Mouse (Mus musculus): ENCODE measurements at regions not wholly inside any gene's neighbourhood (a gene's known extent, or its start where the extent isn't known, plus 50 kb on each side); places are given as distances from the start of the nearest gene placed in this dataset.
A peak's percentile ranks its signal among the peaks of the same experiment; 100 is the strongest.

DNA sequence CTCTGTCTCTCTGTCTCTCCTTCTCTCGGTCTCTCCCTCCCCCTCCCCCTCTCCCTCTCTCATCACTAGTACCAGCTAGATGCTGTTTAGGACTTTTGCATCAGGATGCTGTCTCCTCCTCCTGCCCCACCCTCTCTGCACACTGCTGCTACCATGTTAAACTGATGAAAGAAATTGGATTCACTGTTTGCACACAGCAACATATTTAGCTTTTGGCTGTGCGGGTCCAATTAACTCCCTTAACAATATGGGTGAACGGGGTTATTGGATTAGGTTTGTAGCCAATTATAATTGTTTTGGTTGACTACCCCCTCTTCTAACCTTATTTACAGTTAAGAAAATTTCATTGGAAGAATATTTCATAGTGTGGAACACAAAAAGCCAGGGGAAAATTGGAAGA, 424.0 kb upstream of the Sorcs1 start:
- DNase-seq (ENCODE audit: low read depth) = no peak

DNA sequence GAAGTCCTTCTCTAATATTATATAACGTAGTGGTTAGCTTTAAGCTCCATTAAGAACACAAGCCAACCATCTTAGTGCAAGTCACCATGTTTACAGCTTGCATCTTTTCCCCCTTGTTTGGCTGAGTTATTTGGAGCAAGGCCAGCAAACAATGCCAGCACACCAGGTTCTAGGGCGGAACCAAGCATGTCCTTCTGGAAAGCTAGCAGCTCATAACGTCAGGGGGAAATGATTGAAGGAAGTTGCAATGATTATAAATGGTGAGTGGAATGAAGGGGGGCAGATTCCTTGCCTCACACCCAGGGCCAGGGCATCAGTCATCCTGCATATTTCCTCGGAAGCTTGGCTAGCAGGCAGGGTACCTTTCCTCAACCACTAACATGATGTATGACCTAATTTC, 396.3 kb upstream of the Sorcs1 start:
- DNase-seq (ENCODE audit: low read depth) = no peak

DNA sequence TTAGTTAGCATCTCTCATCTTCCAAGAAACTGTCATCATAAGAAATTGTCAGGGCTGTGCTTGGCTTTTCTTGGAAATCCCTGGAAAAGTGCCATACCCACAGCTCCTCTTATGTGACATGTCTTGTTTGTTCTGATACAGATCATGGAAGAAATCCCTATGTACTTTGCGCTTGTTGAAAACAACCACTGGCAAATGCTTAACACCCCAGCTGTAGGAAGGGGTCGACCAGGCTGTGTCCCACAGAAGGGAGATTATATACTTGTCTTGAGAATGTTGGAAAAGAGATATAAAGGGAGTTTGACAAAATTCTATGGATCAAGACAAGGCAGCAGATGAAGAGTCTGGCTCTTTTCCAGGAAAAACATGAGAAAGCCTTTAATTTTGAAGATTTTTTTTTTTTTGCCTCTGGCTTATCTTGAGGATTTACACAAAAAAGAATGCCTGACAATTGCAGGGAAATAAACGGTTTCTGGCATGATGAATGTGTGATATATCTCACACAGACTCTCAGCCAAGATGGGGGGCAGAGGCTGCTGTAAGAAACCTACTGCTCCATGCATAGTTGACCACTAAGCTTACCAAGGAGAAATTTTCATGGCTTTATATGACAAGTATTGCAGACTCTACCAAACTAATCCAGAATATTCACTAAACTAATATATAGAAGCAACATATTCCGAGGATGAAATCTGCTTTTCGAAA, 381.7 kb upstream of the Sorcs1 start:
- DNase-seq (ENCODE audit: low read depth) = no peak

DNA sequence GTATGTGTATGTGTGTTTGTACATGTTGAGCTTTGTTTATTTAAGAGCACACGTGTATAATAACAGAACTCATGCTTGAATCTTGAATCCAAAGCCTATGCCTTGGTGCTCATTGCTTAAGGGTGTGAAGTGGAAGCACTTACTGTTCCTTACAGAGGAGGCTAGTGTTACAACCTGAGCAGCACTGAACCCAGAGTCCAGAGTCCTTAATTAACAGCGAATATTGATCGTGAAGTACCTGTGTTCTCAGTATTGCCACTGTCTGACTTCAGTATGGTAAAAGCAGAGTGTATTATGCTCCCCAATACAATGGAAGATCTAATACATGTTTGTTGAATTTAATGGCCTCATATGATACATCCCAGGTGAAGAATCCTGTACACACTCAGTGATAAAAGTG, 365.1 kb upstream of the Sorcs1 start:
- no peak for DNase-seq (ENCODE audit: low read depth)

DNA sequence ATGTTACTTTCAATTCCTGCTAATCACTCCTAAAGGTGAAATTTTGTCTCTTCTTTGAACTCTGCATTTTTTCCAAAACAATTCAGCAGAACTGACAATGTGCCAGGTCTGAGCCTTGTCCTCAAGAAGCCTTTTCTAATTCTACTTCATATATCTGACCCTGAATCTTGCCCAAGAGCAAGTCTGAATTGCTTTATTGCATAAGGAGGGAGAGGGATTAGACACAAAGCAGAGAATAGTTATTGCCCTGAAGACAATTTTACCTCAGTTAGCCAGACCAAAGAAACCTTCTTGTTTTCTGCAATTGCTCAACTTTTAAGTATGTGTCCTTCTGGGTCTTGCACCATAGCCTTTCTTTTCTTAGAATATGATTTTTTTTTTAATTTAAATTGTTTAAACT, 316.0 kb upstream of the Sorcs1 start:
- DNase-seq (ENCODE audit: low read depth) = no peak

DNA sequence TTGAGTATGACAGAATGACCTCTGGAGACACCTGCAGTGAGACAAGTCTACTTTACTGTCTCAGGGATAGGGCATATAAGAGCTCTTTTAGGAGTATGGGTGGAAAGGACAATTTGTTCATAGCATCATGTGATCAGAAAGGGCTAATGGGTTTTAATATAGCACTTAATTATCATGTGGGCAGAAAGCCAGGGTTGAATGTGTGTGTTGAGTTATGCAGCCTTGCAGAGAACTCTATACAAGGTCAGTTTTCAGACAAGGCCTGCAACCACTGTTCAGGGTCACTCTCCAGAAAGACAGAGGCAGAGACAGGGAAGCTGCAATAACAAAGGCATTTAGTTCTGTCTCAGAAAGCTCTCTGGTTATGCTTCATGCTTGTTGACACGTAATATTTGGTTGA, 292.6 kb upstream of the Sorcs1 start:
- no peak for DNase-seq (ENCODE audit: low read depth)

DNA sequence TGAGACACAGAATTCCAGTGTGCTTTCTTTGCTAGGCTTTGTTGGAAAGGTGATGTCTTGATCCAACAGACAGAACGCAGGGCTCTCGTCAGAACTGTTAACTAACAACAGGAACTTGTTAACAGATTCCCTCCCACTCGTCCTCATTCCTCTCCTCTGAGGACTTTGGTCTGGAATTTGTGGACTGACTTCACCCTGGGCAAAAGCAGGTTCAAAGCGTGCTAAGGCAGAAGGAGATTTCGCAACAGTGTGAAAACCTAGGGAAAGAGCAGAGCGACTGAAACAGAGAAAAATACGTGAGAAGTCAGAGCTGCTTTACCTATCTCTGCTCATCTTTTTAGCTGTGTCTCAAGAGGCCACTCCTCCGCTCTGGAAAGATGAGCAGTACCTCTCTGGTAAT, 283.5 kb upstream of the Sorcs1 start:
- DNase-seq (ENCODE audit: low read depth) = no peak

DNA sequence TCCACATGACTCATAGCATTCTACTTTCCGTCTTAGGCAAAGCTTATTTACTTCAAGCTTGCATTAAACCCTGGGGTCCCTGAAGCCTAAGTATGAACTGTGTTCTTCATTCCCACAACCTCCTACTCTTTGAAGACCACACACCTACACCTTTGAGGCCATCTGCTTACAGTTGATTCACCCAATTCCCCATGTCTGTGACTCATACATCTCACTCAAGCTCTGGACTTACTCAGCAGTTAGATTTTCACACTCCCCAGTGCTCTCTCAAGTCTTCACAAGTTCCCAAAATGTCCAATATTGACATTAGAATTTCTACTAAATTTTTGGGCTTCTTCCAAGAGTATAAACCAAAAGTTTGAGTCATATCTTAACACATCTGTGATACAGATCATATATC, 266.6 kb upstream of the Sorcs1 start:
- no peak for DNase-seq (ENCODE audit: low read depth)

DNA sequence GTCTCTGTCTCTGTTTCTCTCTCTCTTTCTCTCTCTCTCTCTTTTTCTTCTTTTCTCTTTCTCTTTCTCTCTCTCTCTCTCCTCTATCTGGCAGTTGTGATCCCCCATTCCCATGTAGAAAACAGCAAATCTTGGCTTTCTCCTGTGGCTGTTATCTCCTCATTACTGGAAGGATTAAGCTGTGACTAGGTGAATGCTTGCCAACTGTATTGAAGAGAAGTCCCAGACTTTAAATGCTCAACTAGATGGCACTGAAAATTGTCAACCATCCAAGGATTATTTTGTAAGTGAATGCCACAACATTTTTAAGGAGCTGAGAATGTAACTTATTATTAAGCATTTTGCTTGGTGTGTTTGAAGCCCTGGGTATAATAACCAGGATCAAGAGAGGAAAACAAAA, 233.2 kb upstream of the Sorcs1 start:
- no peak for DNase-seq (ENCODE audit: low read depth)

DNA sequence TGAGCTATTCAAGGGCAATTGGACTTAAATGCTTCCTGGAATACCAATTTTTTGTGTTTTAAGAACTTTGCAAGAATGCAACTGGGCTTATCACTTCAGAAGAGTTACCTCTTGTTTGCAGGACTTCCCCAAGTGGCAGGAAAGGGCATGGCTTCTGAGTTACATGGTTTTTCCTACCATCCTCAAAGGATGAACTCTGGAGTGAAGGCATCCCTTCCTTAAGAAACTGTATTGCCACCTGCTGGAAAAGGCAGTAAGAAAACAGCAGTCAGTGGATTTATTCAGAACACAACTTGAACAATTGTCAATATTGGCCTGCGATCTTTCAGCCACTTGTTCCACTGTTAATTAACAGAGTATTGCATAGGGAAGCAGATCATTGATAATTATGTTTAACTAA, 232.2 kb upstream of the Sorcs1 start:
- no peak for DNase-seq (ENCODE audit: low read depth)

DNA sequence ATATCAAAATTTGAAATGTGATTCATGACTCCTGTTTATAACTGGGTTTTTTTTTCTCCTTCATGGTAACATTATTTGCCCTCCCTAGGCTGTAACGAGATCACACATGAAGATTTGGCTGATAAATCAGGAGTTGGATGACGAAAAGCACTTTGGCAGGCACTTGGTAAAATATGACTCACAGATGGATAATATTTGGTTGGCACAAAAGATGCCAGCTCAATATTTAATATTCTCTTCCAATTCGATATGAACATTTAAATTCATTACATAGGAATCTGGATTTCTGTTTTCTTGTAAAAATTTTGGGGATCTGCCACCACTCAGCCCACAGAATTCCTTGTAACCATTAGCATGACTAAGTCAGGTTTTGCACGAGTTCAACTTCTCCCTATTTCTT, 230.3 kb upstream of the Sorcs1 start:
- no peak for DNase-seq (ENCODE audit: low read depth)

DNA sequence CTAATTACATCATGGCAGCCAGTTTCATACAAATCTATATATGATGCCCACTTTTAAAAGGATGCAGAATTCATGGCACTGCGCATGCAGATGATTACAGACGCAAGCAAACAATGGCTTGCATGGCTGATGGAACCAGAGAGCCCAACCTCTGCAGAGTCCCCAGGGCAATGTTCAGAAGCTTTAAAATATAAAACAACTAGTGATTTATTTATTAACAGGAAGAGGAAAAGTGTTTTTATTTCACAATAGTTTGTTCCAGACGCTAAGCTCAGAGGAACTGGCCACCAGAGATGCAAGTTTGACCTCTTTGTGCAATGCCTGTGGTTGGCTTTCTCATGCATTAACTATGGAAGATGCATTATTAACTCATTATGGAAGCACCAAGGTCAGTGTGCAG, 215.3 kb upstream of the Sorcs1 start:
- DNase-seq (ENCODE audit: low read depth) = no peak

DNA sequence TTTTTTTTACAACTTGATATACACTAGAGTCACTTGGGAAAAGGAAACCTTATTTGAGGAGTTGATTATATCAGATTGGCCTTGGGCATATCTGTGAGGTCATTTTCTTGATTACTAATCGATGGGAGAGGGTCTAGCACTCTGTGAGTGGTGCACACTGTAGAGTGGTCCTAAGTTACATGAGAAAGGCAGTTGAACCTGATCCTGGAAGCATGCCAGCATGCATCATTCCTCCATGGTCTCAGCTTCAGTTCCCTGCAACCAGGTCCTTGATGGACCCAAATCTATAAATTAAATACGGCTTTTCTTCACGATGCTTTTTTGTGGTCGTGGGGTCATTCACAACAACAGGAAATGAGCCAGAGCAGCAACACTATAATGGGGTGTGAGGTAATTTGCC, 194.2 kb upstream of the Sorcs1 start:
- DNase-seq (ENCODE audit: low read depth) = peak; percentile 8

DNA sequence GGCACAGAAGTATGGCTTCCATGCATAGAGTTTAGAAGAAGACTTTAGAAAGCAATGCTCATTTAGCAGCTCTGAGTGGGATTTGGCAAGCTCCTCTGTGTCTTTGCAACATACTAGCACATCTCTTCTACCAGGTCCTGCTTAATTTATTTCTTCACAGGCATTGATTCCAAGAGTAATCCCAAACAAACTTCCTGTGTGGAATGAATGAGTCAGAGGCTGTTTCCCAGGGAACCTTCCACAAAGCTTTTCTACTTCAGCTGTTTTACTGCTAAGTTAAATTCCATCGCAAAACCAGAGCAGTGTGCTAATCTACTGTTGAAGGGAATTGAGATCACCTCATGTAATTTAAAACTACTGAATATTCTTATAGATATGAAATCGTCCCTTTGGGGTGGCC, 193.7 kb upstream of the Sorcs1 start:
- no peak for DNase-seq (ENCODE audit: low read depth)

DNA sequence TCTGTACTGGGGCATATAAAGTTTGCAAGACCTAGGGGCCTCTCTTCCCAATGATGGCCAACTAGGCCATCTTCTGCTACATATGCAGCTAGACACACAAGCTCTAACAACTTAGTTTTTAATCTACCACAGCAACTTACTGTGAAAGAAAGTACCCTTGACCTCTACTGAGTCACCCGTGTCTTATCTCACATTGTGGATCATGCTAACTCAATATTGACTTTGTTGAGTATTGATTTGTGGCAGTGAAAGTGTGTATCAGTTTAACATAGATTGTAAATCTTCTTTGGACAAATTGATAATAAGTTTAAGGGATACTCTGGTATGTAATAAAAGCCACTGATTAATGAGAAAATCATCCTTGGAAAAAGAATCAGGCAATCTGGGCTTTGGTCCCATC, 176.4 kb upstream of the Sorcs1 start:
- no peak for DNase-seq (ENCODE audit: low read depth)

DNA sequence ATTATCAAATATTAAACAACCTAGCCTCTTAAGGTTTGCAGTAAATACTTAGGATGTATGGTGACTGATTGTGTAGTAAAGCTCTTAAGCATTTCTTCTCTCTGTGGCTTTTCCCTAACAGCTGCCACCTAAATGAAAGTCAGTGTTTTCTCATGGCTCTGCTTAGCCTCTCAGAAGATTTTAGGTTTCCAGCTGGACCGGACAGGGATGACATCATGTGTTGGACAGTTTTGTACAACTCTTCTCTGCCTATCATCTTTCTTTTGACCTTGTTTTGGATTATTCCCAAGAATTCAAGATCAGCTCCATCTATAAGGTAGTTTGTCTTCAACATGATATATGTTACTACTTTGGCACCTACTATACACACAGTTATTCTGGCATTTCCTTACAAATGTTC, 162.1 kb upstream of the Sorcs1 start:
- DNase-seq (ENCODE audit: low read depth) = no peak

Measured in NIH3T3 (cell line).